Mouse (Mus musculus) kidney, embryonic 16.5 days (tissue): ENCODE results near the gene Olfr639. TPM values are rescaled to one million over a fixed set of nuclear protein-coding genes. Genes with fewer than 3 reads are reported as not detected.

ENCODE experiments used
- ATAC-seq: fragments of 200-750 bp; cut with Nextera tagmentation; 2 replicates; pipeline ENCODE4 v1.8.0; 2017; ENCODE audit warnings: moderate TSS enrichment; ENCODE audit not compliant: low FRiP score, low TSS enrichment
- H3K27ac ChIP-seq: fragments of 300-500 bp; sonication (generic); 2 replicates; pipeline ENCODE4 v1.5.1; 2014; ENCODE audit warnings: low read length
- H3K27me3 ChIP-seq: fragments of 300-500 bp; sonication (generic); 2 replicates; pipeline ENCODE4 v1.6.1; 2014; ENCODE audit warnings: low read length, control low read depth, mixed read lengths; ENCODE audit not compliant: insufficient read depth
- H3K36me3 ChIP-seq: fragments of 300-500 bp; sonication (generic); 2 replicates; pipeline ENCODE4 v1.6.1; 2014; ENCODE audit warnings: low read length, control low read depth, mixed read lengths; ENCODE audit not compliant: insufficient read depth
- H3K4me1 ChIP-seq: fragments of 300-500 bp; sonication (generic); 2 replicates; pipeline ENCODE4 v1.6.1; 2014; ENCODE audit warnings: low read length, control low read depth, mixed read lengths; ENCODE audit not compliant: insufficient read depth
- H3K4me2 ChIP-seq: fragments of 300-500 bp; sonication (generic); replicated peaks from 2 replicates; pipeline ENCODE4 v1.6.1; 2014; ENCODE audit warnings: low read depth, low read length
- H3K4me3 ChIP-seq: fragments of 300-500 bp; sonication (generic); 2 replicates; pipeline ENCODE4 v1.5.1; 2014; ENCODE audit warnings: mild to moderate bottlenecking, low read length
- H3K9ac ChIP-seq: fragments of 300-500 bp; sonication (generic); replicated peaks from 2 replicates; pipeline ENCODE4 v1.6.1; 2014; ENCODE audit warnings: low read length
- H3K9me3 ChIP-seq: fragments of 300-500 bp; sonication (generic); 2 replicates; pipeline ENCODE4 v1.6.1; 2016; ENCODE audit warnings: low read length, control low read depth
- WGBS: fragments of 180-500 bp; shearing (Covaris S2); extraction: QIAGEN DNeasy Blood & Tissue Kit; methylation state at CpG from one replicate; pipeline ENCODE4 v1.1.7; 2014; 5-methylcytosine and 5-hydroxymethylcytosine counted together
- polyA plus RNA-seq: library from polyadenylated mRNA; unstranded; fragments of >200 nt; fragmentation: Nextera tagmentation; extraction: Ambion mirVana; gene quantifications from 2 replicates; pipeline ENCODE4 v1.2.1, GENCODE M21; 2015

Gene Olfr639
- not detected in 2 replicates for polyA plus RNA-seq

DNA sequence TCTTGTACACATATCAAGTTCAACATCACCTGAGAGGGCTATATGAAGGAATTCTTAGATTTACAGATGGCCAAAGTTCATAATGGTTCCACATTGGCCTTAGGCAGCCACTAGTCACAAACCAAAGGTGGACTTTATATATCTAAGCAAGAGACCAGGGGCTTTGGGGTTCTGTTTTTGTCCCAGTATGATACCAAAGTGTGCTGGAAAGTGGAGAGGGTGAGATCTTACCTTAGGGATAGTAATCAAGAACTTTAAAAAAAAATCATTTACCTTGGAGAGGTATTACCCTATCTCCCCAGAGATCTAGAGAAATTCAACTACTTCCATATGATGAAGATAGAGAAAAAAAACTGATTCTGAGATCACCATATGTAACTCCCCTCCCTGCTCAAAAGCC, at the start of gene Olfr639:
Gene Olfr639 (minus strand): TSS at position 101 of the 400 bp plus-strand sequence.
- H3K9ac ChIP-seq = no peak within 1 kb of the TSS

DNA sequence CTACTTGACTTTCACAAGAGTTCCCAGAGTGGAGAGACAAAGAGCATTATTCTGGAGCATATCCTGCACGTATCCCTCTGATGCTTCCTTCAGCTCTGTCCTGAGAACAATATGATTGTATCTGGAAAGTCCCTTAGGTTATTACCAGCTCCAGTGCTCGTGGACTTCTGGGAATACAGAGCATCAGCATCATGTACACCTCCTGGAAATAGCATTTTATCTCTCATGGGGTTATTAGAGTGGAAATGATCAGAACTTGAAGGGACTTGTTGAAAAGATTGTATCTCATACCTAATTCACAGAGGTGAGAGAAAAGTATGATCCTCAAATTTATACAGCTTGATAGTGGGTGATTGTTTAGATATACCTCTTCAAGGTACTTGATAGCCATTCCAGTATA, 44.2 kb upstream of the Olfr639 start, which contains the start of gene 4930516K23Rik:
Gene 4930516K23Rik (minus strand): TSS at position 101 of the 400 bp plus-strand sequence.
- no peak within 1 kb of the TSS for H3K9ac ChIP-seq
- H3K9me3 ChIP-seq = no peaks in the 10 kb centered on the region
- no peak for ATAC-seq
- no peaks in the 10 kb centered on the region for H3K36me3 ChIP-seq
- H3K4me3 ChIP-seq = no peak within 1 kb of the TSS
- H3K27ac ChIP-seq = no peak within 1 kb of the TSS
- no peak within 1 kb of the TSS for H3K4me2 ChIP-seq
- WGBS = 46% methylated on average over 2 of the region's 2 CpGs
- no peaks in the 10 kb centered on the region for H3K27me3 ChIP-seq
- no peaks in the 10 kb centered on the region for H3K4me1 ChIP-seq

More for the DNA sequence above, at the start of gene Olfr639:
- no peak for ATAC-seq
- no peaks in the 10 kb centered on the region for H3K4me1 ChIP-seq
- no peak within 1 kb of the TSS for H3K27ac ChIP-seq
- no peaks in the 10 kb centered on the region for H3K36me3 ChIP-seq
- H3K4me2 ChIP-seq = no peak within 1 kb of the TSS
- H3K27me3 ChIP-seq = no peaks in the 10 kb centered on the region
- H3K4me3 ChIP-seq = no peak within 1 kb of the TSS
- no peaks in the 10 kb centered on the region for H3K9me3 ChIP-seq

DNA sequence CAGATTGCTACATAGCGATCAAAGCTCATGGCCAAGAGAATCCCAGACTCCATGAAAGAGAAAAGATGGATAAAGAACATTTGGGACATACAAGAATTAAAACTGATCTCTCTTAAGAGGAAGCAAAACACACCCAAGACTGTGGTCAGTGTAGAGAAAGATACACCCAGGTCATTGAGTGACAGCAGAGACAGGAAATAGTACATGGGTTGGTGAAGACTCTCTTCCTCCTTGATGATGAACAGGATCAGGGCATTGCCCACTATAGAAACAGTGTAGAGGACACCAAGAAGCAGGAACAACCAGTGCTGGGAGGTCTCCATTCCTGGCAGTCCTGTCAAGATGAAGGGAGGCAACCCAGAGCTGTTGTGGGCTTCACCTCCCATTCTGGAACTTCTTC, 42.1 kb upstream of the Olfr639 start:
- Histone ChIP-seq H3K27me3 (no peaks in the 10 kb centered on the region), H3K9ac (no peak overlapping the region), H3K36me3 (no peaks in the 10 kb centered on the region), H3K27ac (no peak overlapping the region), H3K9me3 (no peaks in the 10 kb centered on the region), H3K4me2 (no peak overlapping the region), H3K4me1 (no peaks in the 10 kb centered on the region), H3K4me3 (no peak overlapping the region)
- no peak for ATAC-seq
- WGBS = 89% methylated on average over 1 of the region's 1 CpGs

- H3K27me3 ChIP-seq = no peaks in the 10 kb centered on the region
- no peak within 1 kb of the TSS for H3K9ac ChIP-seq
- ATAC-seq = no peak
- no peak within 1 kb of the TSS for H3K4me2 ChIP-seq
- H3K4me3 ChIP-seq = no peak within 1 kb of the TSS
- no peaks in the 10 kb centered on the region for H3K4me1 ChIP-seq
- no peak within 1 kb of the TSS for H3K27ac ChIP-seq
- WGBS = 73% methylated on average over 1 of the region's 1 CpGs
- no peaks in the 10 kb centered on the region for H3K36me3 ChIP-seq
- no peaks in the 10 kb centered on the region for H3K9me3 ChIP-seq
These were observed 35.5 kb upstream of the Olfr639 start, which contains the start of gene Olfr642 for GRCm38 (mm10) chr7:104052566-104052965. TSS of gene Olfr642 (minus strand) at chr7:104052666.

GRCm38 (mm10) chr7:104050745-104051144, 33.6 kb upstream of the Olfr639 start:
- 93% methylated on average over 4 of the region's 4 CpGs for WGBS
- no peak overlapping the region for H3K4me2 ChIP-seq
- no peak overlapping the region for H3K27ac ChIP-seq
- no peaks in the 10 kb centered on the region for H3K36me3 ChIP-seq
- no peak overlapping the region for H3K4me3 ChIP-seq
- no peaks in the 10 kb centered on the region for H3K9me3 ChIP-seq
- no peaks in the 10 kb centered on the region for H3K4me1 ChIP-seq
- no peak for ATAC-seq
- no peak overlapping the region for H3K9ac ChIP-seq
- no peaks in the 10 kb centered on the region for H3K27me3 ChIP-seq

GRCm38 (mm10) chr7:104035145-104035544, 18.0 kb upstream of the Olfr639 start, which contains the start of gene Olfr641:
TSS of gene Olfr641 (plus strand) at chr7:104035445.
- H3K27ac ChIP-seq = no peak within 1 kb of the TSS
- no peaks in the 10 kb centered on the region for H3K4me1 ChIP-seq
- H3K4me3 ChIP-seq = no peak within 1 kb of the TSS
- no peak within 1 kb of the TSS for H3K4me2 ChIP-seq
- no peaks in the 10 kb centered on the region for H3K36me3 ChIP-seq
- ATAC-seq = no peak
- no peaks in the 10 kb centered on the region for H3K27me3 ChIP-seq
- no peaks in the 10 kb centered on the region for H3K9me3 ChIP-seq
- H3K9ac ChIP-seq = no peak within 1 kb of the TSS
- 68% methylated on average over 1 of the region's 1 CpGs for whole genome bisulfite sequencing

DNA sequence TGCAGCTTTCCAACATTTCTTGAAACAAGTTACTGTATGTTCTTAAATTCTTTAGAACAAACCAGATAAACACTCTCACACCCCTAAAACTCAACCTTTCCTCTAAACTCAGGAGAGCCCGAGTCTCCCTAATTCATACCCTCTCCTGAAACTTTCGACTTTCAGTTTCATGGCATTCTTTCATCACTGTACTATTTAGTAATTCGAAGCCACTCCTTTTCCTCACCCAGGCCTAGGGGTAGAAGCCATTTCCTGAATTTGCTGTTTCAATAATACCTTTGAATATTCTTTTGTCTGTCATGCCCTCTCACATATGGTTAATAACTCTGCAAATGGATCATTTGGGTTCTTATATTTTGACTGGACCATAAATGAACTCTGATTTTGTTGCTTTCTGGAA, 9.9 kb upstream of the Olfr639 start:
- Histone ChIP-seq H3K9ac (no peak overlapping the region), H3K36me3 (no peaks in the 10 kb centered on the region), H3K4me2 (no peak overlapping the region), H3K27ac (no peak overlapping the region), H3K4me3 (no peak overlapping the region), H3K9me3 (no peaks in the 10 kb centered on the region), H3K4me1 (no peaks in the 10 kb centered on the region), H3K27me3 (no peaks in the 10 kb centered on the region)
- no peak for ATAC-seq
- 80% methylated on average over 3 of the region's 3 CpGs for WGBS

- Histone ChIP-seq H3K36me3 (no peaks in the 10 kb centered on the region), H3K4me2 (no peak within 1 kb of the TSS), H3K27me3 (no peaks in the 10 kb centered on the region), H3K9me3 (no peaks in the 10 kb centered on the region), H3K4me3 (no peak within 1 kb of the TSS), H3K9ac (no peak within 1 kb of the TSS), H3K4me1 (no peaks in the 10 kb centered on the region), H3K27ac (no peak within 1 kb of the TSS)
- no peak for ATAC-seq
- WGBS = 80% methylated on average over 6 of the region's 6 CpGs
These were observed 8.4 kb upstream of the Olfr639 start, which contains the start of gene Olfr640 for GRCm38 (mm10) chr7:104025473-104025872. TSS of gene Olfr640 (minus strand) at chr7:104025573.

GRCm38 (mm10) chr7:104021651-104022050, 4.5 kb upstream of the Olfr639 start:
- no peak overlapping the region for H3K27ac ChIP-seq
- no peak overlapping the region for H3K4me2 ChIP-seq
- no peak overlapping the region for H3K9ac ChIP-seq
- no peaks in the 10 kb centered on the region for H3K4me1 ChIP-seq
- no peaks in the 10 kb centered on the region for H3K9me3 ChIP-seq
- 91% methylated on average over 6 of the region's 6 CpGs for WGBS
- no peak overlapping the region for H3K4me3 ChIP-seq
- no peaks in the 10 kb centered on the region for H3K36me3 ChIP-seq
- no peak for ATAC-seq
- H3K27me3 ChIP-seq = no peaks in the 10 kb centered on the region

DNA sequence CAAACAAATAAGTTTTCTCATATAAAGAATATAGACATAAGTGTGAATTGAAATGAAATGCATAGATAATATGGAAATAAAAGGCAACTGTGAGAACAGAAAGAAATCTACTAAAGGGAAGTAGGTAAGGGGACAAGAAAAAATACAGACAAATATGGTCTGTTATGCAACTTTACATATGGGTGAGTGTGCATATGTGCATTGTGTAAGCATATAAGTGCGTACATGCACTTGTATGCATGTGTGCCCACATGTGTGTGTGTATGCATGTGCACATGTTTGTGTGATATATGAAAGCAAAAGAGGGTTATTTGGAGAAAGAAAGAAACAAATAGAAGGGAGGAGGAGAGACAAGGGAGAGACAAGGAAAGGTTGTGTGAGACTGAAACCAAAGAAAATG, 1.9 kb upstream of the Olfr639 start:
- Histone ChIP-seq H3K27ac (no peak overlapping the region), H3K4me1 (no peaks in the 10 kb centered on the region), H3K4me3 (no peak overlapping the region), H3K27me3 (no peaks in the 10 kb centered on the region), H3K4me2 (no peak overlapping the region), H3K36me3 (no peaks in the 10 kb centered on the region), H3K9me3 (no peaks in the 10 kb centered on the region), H3K9ac (no peak overlapping the region)
- ATAC-seq = no peak
- WGBS = 91% methylated on average over 1 of the region's 1 CpGs
